Mouse (Mus musculus): ENCODE data around the gene Trim7.

DNA sequence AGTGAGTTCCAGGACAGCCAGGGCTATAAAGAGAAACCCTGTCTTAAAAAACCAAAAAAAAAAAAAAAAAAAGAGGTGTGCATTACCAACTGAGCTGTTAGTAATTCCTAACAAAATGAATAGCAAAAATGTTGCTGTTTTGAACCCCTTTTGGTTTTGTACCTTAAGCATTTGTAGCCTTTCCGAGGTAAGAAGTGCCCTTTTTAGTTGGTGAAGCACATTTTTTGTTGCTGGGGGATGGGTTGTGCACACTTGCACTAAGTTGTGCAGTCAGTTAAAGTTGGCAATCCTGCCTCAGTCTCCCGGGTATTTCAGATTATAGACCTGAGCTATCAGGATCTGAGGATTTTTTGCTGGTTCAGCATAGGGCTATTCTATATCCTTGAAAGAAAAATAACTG, 21.0 kb upstream of the Trim7 start:
- no peak for TF ChIP-seq EP300 (IDR thresholded peaks at IDR 0.05; ENCODE audit: low read depth)
- no peak for TF ChIP-seq CTCF (IDR thresholded peaks at IDR 0.05; ENCODE audit: low read depth)

All from heart, postnatal 0 days (tissue).